Mouse (Mus musculus) lung, embryonic 14.5 days (tissue): Measurements from ENCODE around the gene Snx10. TPM values are rescaled to one million over a fixed set of nuclear protein-coding genes. Genes with fewer than 3 reads are reported as not detected.

Experiments
- ATAC-seq: fragments of 200-750 bp; cut with Nextera tagmentation; 2 replicates; pipeline ENCODE4 v1.8.0; 2017; ENCODE audit warnings: mild to moderate bottlenecking, moderate TSS enrichment, moderate library complexity; ENCODE audit not compliant: insufficient read depth
- DNase-seq: peaks from one replicate; pipeline ENCODE4 v3.0.0-alpha.2; 2015
- H3K27ac ChIP-seq: fragments of 300-500 bp; sonication (generic); 2 replicates; pipeline ENCODE4 v1.5.1; 2014; ENCODE audit warnings: low read depth, mild to moderate bottlenecking, moderate library complexity
- H3K27me3 ChIP-seq: fragments of 300-500 bp; sonication (generic); 2 replicates; pipeline ENCODE4 v1.6.1; 2014; ENCODE audit warnings: low read length, control low read depth; ENCODE audit not compliant: insufficient read depth
- H3K36me3 ChIP-seq: fragments of 300-500 bp; sonication (generic); 2 replicates; pipeline ENCODE4 v1.6.1; 2014; ENCODE audit warnings: control low read depth; ENCODE audit not compliant: insufficient read depth
- H3K4me1 ChIP-seq: fragments of 300-500 bp; sonication (generic); 2 replicates; pipeline ENCODE4 v1.6.1; 2014; ENCODE audit warnings: antibody characterized with exemption, control low read depth; ENCODE audit not compliant: insufficient read depth
- H3K4me2 ChIP-seq: fragments of 300-500 bp; sonication (generic); 2 replicates; pipeline ENCODE4 v1.6.1; 2014; ENCODE audit warnings: mild to moderate bottlenecking
- H3K4me3 ChIP-seq: fragments of 300-500 bp; sonication (generic); 2 replicates; pipeline ENCODE4 v1.5.1; 2014; ENCODE audit warnings: low read depth, low read length
- H3K9ac ChIP-seq: fragments of 300-500 bp; sonication (generic); 2 replicates; pipeline ENCODE4 v1.6.1; 2014
- H3K9me3 ChIP-seq: fragments of 300-500 bp; sonication (generic); 2 replicates; pipeline ENCODE4 v1.6.1; 2016; ENCODE audit warnings: low read depth, low read length, control low read depth
- CTCF ChIP-seq: IDR thresholded peaks from 2 replicates; pipeline ENCODE4 v1.5.1; 2016; ENCODE audit warnings: antibody characterized with exemption, low read depth
- WGBS: fragments of 180-500 bp; shearing (Covaris S2); extraction: QIAGEN DNeasy Blood & Tissue Kit; methylation state at CpG from one replicate; pipeline ENCODE4 v1.1.7; 2014; 5-methylcytosine and 5-hydroxymethylcytosine counted together
- polyA plus RNA-seq: library from polyadenylated mRNA; unstranded; fragments of >200 nt; fragmentation: Nextera tagmentation; extraction: Ambion mirVana; gene quantifications from 2 replicates; pipeline ENCODE4 v1.2.1, GENCODE M21; 2014

Gene Snx10
- polyA plus RNA-seq, 1 experiment from 2014 or later: 11.3 TPM

GRCm38 (mm10) chr6:51486731-51487130 is 37.0 kb upstream of the Snx10 start:
- 88% methylated on average over 5 of the region's 5 CpGs for WGBS
- H3K27ac ChIP-seq: no peak overlapping the region

GRCm38 (mm10) chr6:51489787-51490186 is 33.9 kb upstream of the Snx10 start:
- no peak overlapping the region for H3K27ac ChIP-seq
- 38% methylated on average over 2 of the region's 2 CpGs for WGBS
- H3K36me3 ChIP-seq: no peaks in the 10 kb centered on the region
- H3K4me2 ChIP-seq: no peak overlapping the region
- H3K9me3 ChIP-seq: no peaks in the 10 kb centered on the region
- no peaks in the 10 kb centered on the region for H3K27me3 ChIP-seq
- DNase-seq: no peak
- no peaks in the 10 kb centered on the region for H3K4me1 ChIP-seq
- no peak for ATAC-seq
- TF ChIP-seq CTCF: no peak
- no peak overlapping the region for H3K9ac ChIP-seq
- H3K4me3 ChIP-seq: no peak overlapping the region

More at GRCm38 (mm10) chr6:51486731-51487130, 37.0 kb upstream of the Snx10 start:
- Histone ChIP-seq H3K36me3 (peaks cover 15% of the 10 kb centered on the region), H3K9ac (no peak overlapping the region), H3K4me1 (no peaks in the 10 kb centered on the region), H3K9me3 (no peaks in the 10 kb centered on the region), H3K4me2 (no peak overlapping the region), H3K27me3 (no peaks in the 10 kb centered on the region), H3K4me3 (no peak overlapping the region)
- ATAC-seq (no peak), DNase-seq (no peak)
- no peak for TF ChIP-seq CTCF

GRCm38 (mm10) chr6:51497321-51498111 is 26.2 kb upstream of the Snx10 start:
- Histone ChIP-seq H3K4me2 (no peak overlapping the region), H3K9me3 (no peaks in the 10 kb centered on the region), H3K4me1 (no peaks in the 10 kb centered on the region), H3K9ac (no peak overlapping the region), H3K4me3 (no peak overlapping the region), H3K36me3 (no peaks in the 10 kb centered on the region), H3K27ac (no peak overlapping the region), H3K27me3 (no peaks in the 10 kb centered on the region)
- no peak for TF ChIP-seq CTCF
- ATAC-seq (no peak), DNase-seq (no peak)
- WGBS: 62% methylated on average over 8 of the region's 8 CpGs

DNA sequence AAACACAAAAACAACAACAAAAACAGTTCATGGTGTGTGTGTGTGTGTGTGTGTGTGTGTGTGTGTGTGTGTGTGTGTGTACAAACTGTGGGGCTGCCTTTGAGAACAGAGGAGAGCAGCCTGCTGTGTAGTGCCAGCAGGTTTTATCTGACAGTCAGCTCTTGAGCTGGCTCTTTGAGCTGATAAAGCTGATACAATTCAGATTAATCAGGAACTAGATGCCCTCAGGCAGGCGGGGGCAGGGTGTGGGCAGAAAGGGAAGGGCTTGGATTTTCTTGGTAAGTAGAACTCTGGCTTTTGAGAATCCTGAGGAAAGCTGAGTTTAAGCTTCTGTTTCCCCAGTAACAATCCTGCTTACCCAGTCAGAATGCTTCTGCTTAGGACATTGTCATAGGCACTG is 18.0 kb upstream of the Snx10 start:
- Histone ChIP-seq H3K27me3 (no peaks in the 10 kb centered on the region), H3K36me3 (no peaks in the 10 kb centered on the region), H3K4me2 (no peak overlapping the region), H3K9ac (no peak overlapping the region), H3K4me1 (no peaks in the 10 kb centered on the region), H3K27ac (no peak overlapping the region), H3K4me3 (no peak overlapping the region), H3K9me3 (no peaks in the 10 kb centered on the region)
- 10% methylated on average over 1 of the region's 1 CpGs for WGBS
- TF ChIP-seq CTCF: no peak
- ATAC-seq (no peak), DNase-seq (no peak)

DNA sequence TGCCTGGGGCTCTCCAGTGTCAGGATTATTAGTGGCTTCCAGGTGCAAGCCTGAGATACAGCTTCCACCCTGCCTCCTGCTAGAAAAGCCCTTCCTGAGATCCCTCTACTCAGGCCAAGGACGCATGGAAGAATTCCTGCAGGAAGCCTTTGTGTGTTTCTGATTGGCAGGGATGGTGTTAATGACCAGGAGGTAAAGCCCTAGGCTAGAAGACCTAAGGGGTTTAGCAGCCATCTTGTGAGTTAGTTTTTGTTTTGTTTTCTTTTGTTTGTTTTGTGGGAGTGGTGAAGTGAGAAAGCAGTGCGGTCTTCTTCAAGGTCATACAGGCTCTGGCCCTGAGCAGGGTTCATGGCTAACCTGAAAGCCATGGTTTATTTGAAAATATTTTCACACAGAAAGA is 16.1 kb upstream of the Snx10 start:
- DNase-seq (no peak), ATAC-seq (no peak)
- no peaks in the 10 kb centered on the region for H3K4me1 ChIP-seq
- no peaks in the 10 kb centered on the region for H3K9me3 ChIP-seq
- no peaks in the 10 kb centered on the region for H3K27me3 ChIP-seq
- H3K9ac ChIP-seq: no peak overlapping the region
- H3K4me2 ChIP-seq: no peak overlapping the region
- no peak overlapping the region for H3K4me3 ChIP-seq
- 60% methylated on average over 2 of the region's 2 CpGs for WGBS
- no peak for TF ChIP-seq CTCF
- H3K27ac ChIP-seq: no peak overlapping the region
- H3K36me3 ChIP-seq: no peaks in the 10 kb centered on the region

DNA sequence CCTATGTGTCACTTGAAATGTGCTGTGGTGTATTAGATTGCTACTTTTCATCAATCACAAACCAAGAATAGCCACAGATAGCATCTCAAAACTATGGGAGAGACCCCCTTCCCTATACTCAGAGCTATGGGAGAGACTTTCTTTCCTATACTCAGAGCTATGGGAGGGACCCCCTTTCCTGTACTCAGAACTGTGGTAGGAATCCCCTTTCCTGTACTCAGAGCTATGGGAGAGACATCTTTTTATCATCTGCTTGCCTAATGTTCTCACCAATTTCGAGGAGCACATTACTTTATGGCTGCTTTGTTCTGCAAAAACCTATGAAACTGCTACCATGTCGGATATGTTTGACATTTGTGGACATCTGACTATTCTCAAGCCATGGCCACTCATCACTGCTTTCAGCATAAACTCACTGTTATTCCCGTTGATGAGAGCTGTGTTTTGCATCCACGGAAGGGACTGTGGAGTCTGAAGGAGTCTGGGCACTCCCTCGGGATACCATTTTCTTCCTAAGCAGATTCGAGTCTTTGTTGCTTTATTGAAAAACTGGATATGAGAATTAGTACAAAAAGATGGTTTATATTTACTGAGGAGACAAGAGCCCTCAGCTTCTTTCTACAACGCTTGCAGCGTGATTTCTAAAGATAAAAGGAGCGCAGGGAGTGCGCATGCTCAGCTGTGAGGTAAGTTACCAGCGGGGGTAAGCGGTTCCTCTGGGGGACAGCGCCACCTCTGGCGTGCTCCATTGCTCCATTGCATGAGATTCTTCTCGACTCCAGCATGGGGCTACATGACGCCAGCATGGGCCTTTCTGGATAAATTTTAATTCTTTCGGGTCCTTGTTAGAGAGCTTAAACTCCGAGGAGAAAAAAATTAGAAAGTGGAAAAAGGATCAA is 14.7 kb upstream of the Snx10 start:
- peak overlapping the region; percentile 60 for H3K4me2 ChIP-seq
- H3K27me3 ChIP-seq: no peaks in the 10 kb centered on the region
- H3K9ac ChIP-seq: peak overlapping the region; percentile 30; the same call in 1 of the 2 replicates
- H3K27ac ChIP-seq: no peak overlapping the region
- ATAC-seq (no peak), DNase-seq (peak; percentile 89)
- H3K4me1 ChIP-seq: no peaks in the 10 kb centered on the region
- peak overlapping the region; percentile 24 for H3K4me3 ChIP-seq
- no peaks in the 10 kb centered on the region for H3K36me3 ChIP-seq
- no peaks in the 10 kb centered on the region for H3K9me3 ChIP-seq
- peak; percentile 77 for TF ChIP-seq CTCF
- WGBS: 22% methylated on average over 18 of the region's 18 CpGs

- Histone ChIP-seq H3K4me2 (no peak overlapping the region), H3K4me3 (no peak overlapping the region), H3K4me1 (no peaks in the 10 kb centered on the region), H3K27me3 (no peaks in the 10 kb centered on the region), H3K9me3 (no peaks in the 10 kb centered on the region), H3K9ac (no peak overlapping the region), H3K36me3 (no peaks in the 10 kb centered on the region), H3K27ac (no peak overlapping the region)
- peak; percentile 52 for TF ChIP-seq CTCF
- WGBS: 28% methylated on average over 5 of the region's 5 CpGs
- peak; percentile 66 for DNase-seq
- ATAC-seq: no peak
Measured at GRCm38 (mm10) chr6:51510094-51510493, 13.6 kb upstream of the Snx10 start.
